Mouse (Mus musculus): ENCODE results near the gene Olfr1368.
"Not testable (repeated sequence)": the region's sequence is repeated elsewhere in the genome, so short reads cannot be mapped to it uniquely, and the experiment has no call there.

Olfr1368 gene

GRCm38 (mm10) chr13:21167910-21168300, 22.2 kb upstream of the Olfr1368 start:
- no peak for DNase-seq (ENCODE audit: low read depth, low spot score)

GRCm38 (mm10) chr13:21166936-21167909, 21.6 kb upstream of the Olfr1368 start:
- DNase-seq (ENCODE audit: low read depth, low spot score) = no peak

- DNase-seq (ENCODE audit: low read depth, low spot score) = no peak
Measured at GRCm38 (mm10) chr13:21162591-21162990, 16.9 kb upstream of the Olfr1368 start.

GRCm38 (mm10) chr13:21161591-21161990, 15.9 kb upstream of the Olfr1368 start:
- no peak for DNase-seq (ENCODE audit: low read depth, low spot score)

- DNase-seq (ENCODE audit: low read depth, low spot score) = no peak
Measured at GRCm38 (mm10) chr13:21160657-21161590, 15.3 kb upstream of the Olfr1368 start.

- no peak for DNase-seq (ENCODE audit: low read depth, low spot score)
Measured at GRCm38 (mm10) chr13:21160041-21160511, 14.4 kb upstream of the Olfr1368 start.

GRCm38 (mm10) chr13:21159475-21159819, 13.8 kb upstream of the Olfr1368 start:
- no peak for DNase-seq (ENCODE audit: low read depth, low spot score)

GRCm38 (mm10) chr13:21158785-21159474, 13.3 kb upstream of the Olfr1368 start:
- no peak for DNase-seq (ENCODE audit: low read depth, low spot score)

GRCm38 (mm10) chr13:21158071-21158470, 12.4 kb upstream of the Olfr1368 start:
- DNase-seq (ENCODE audit: low read depth, low spot score) = no peak

GRCm38 (mm10) chr13:21155888-21156287, 10.2 kb upstream of the Olfr1368 start:
- no peak for DNase-seq (ENCODE audit: low read depth, low spot score)

GRCm38 (mm10) chr13:21142421-21142820, 3.2 kb downstream of the Olfr1368 start:
- no peak for DNase-seq (ENCODE audit: low read depth, low spot score)

GRCm38 (mm10) chr13:21129339-21129738, 16.3 kb downstream of the Olfr1368 start, which contains the start of gene Olfr263:
Gene Olfr263 (plus strand): TSS chr13:21129639.
- not testable (repeated sequence) for DNase-seq (ENCODE audit: low read depth, low spot score)

- DNase-seq (ENCODE audit: low read depth, low spot score) = no peak
Measured at GRCm38 (mm10) chr13:21114121-21114520, 31.5 kb downstream of the Olfr1368 start.

GRCm38 (mm10) chr13:21111183-21111582, 34.5 kb downstream of the Olfr1368 start, which contains the start of gene Olfr1369-ps1:
Gene Olfr1369-ps1 (plus strand): TSS chr13:21111483.
- DNase-seq (ENCODE audit: low read depth, low spot score) = not testable (repeated sequence)

- DNase-seq (ENCODE audit: low read depth, low spot score) = no peak
Measured at GRCm38 (mm10) chr13:21110441-21110840, 35.2 kb downstream of the Olfr1368 start.

GRCm38 (mm10) chr13:21109759-21110158, 35.9 kb downstream of the Olfr1368 start:
- no peak for DNase-seq (ENCODE audit: low read depth, low spot score)

Data from telencephalon, adult 2 months (tissue).